Mouse (Mus musculus) limb, embryonic 14.5 days (tissue): ENCODE measurements around the gene Unc5b. TPM values are rescaled to one million over a fixed set of nuclear protein-coding genes. Genes with fewer than 3 reads are reported as not detected.

Source experiments
- ATAC-seq: fragments of 200-750 bp; cut with Nextera tagmentation; 2 replicates; pipeline ENCODE4 v1.8.0; 2017; ENCODE audit warnings: low read depth, moderate number of reproducible peaks, moderate TSS enrichment; ENCODE audit not compliant: low FRiP score
- DNase-seq: peaks from one replicate; pipeline ENCODE4 v3.0.0-alpha.2; 2015; ENCODE audit warnings: low spot score
- H3K27ac ChIP-seq: fragments of 300-500 bp; sonication (generic); replicated peaks from 2 replicates; pipeline ENCODE4 v1.5.1; 2014; ENCODE audit warnings: low read depth, mild to moderate bottlenecking, low read length, moderate library complexity, mixed read lengths
- H3K27me3 ChIP-seq: fragments of 300-500 bp; sonication (generic); 2 replicates; pipeline ENCODE4 v1.6.1; 2014; ENCODE audit warnings: low read length, mixed read lengths; ENCODE audit not compliant: control insufficient read depth, insufficient read depth
- H3K36me3 ChIP-seq: fragments of 300-500 bp; sonication (generic); 2 replicates; pipeline ENCODE4 v1.6.1; 2014; ENCODE audit warnings: mild to moderate bottlenecking, low read length, moderate library complexity, mixed read lengths; ENCODE audit not compliant: control insufficient read depth, insufficient read depth
- H3K4me1 ChIP-seq: fragments of 300-500 bp; sonication (generic); 2 replicates; pipeline ENCODE4 v1.6.1; 2014; ENCODE audit warnings: antibody characterized with exemption, low read length, mixed read lengths; ENCODE audit not compliant: control insufficient read depth, insufficient read depth
- H3K4me2 ChIP-seq: fragments of 300-500 bp; sonication (generic); replicated peaks from 2 replicates; pipeline ENCODE4 v1.6.1; 2014; ENCODE audit warnings: low read depth, mild to moderate bottlenecking, low read length, moderate library complexity; ENCODE audit not compliant: severe bottlenecking
- H3K4me3 ChIP-seq: fragments of 300-500 bp; sonication (generic); replicated peaks from 2 replicates; pipeline ENCODE4 v1.5.1; 2014; ENCODE audit warnings: low read length
- H3K9ac ChIP-seq: fragments of 300-500 bp; sonication (generic); 2 replicates; pipeline ENCODE4 v1.6.1; 2014; ENCODE audit warnings: mild to moderate bottlenecking, low read depth, low read length, moderate library complexity; ENCODE audit not compliant: severe bottlenecking
- H3K9me3 ChIP-seq: fragments of 300-500 bp; sonication (generic); 2 replicates; pipeline ENCODE4 v1.6.1; 2016; ENCODE audit warnings: low read length; ENCODE audit not compliant: control insufficient read depth
- POLR2A ChIP-seq: fragments of 200-500 bp; IDR thresholded peaks from 2 replicates; pipeline ENCODE4 v1.8.0; 2012; ENCODE audit warnings: inconsistent platforms, mild to moderate bottlenecking, moderate library complexity, borderline replicate concordance; ENCODE audit not compliant: insufficient read depth, insufficient read length; ENCODE audit errors: extremely low read depth
- WGBS: fragments of 180-500 bp; shearing (Covaris S2); extraction: QIAGEN DNeasy Blood & Tissue Kit; methylation state at CpG from one replicate; pipeline ENCODE4 v1.1.7; 2014; 5-methylcytosine and 5-hydroxymethylcytosine counted together
- polyA plus RNA-seq, 2 experiments: library from polyadenylated mRNA; depleted of rRNA in 1 of 2; stranded (reverse) in 1 of 2; unstranded in 1 of 2; fragments of >200 nt; fragmentation: Nextera tagmentation in 1 of 2; extraction: Ambion mirVana in 1 of 2; gene quantifications; 2 replicates each; pipeline versions ENCODE4 v1.2.1 to v1.2.3; 2012 to 2014

Gene Unc5b
- polyA plus RNA-seq, 2 experiments: 6.2 to 21.8 TPM

DNA sequence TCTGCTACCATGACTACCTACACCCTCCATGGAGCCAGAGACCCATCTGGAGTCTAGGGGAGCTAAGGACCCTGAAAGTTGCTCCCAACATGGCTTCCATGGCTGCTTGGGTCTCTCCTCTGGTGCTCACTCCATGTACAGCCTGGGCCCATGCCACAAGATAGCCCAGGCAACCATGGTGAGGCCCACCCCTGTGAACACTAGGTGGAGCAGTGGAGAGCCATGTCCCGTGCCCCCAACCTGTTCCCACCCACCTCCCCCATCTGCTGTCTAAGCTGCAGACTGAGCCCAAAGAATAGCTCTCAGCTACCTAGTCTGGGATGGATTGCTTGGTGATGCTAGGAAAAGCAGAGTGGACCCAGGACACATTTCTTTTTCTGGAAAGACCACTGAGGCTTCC lies 108.0 kb downstream of the Unc5b start:
- Histone ChIP-seq H3K4me3 (no peak overlapping the region), H3K27ac (no peak overlapping the region), H3K9ac (no peak overlapping the region), H3K4me2 (no peak overlapping the region), H3K27me3 (no peaks in the 10 kb centered on the region), H3K36me3 (peaks cover 5% of the 10 kb centered on the region; the same call in 1 of the 2 replicates), H3K9me3 (no peaks in the 10 kb centered on the region), H3K4me1 (0 out of 2 replicates have a peak, but pooled peaks cover 4% of the 10 kb centered on the region)
- no peak for ATAC-seq
- WGBS: 45% methylated on average over 1 of the region's 1 CpGs
- no peak for DNase-seq
- no peak for TF ChIP-seq POLR2A

DNA sequence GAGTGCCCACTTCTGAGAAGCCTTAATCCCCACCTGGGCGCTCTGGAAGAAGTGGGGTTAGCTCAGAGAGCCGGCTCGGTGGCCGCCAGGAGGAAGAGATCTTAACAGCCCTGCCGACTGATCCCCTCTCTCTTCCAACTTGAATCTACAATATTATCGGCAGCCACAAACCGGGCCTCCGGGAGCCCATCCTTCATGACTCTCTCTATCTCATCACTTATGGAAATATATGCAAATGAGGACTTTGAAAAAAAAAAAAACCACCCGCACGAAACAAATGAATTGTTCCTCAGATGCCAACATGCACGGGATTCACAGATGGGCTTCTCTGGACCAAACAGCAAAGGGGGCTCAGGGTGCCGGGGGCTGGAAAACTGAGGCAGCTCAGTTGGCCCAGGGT lies 109.7 kb downstream of the Unc5b start:
- WGBS: 72% methylated on average over 12 of the region's 12 CpGs
- no peak overlapping the region for H3K4me3 ChIP-seq
- H3K36me3 ChIP-seq: peaks cover 5% of the 10 kb centered on the region; the same call in 1 of the 2 replicates
- DNase-seq (no peak), ATAC-seq (no peak)
- no peaks in the 10 kb centered on the region for H3K9me3 ChIP-seq
- H3K27ac ChIP-seq: no peak overlapping the region
- no peaks in the 10 kb centered on the region for H3K27me3 ChIP-seq
- no peak for TF ChIP-seq POLR2A
- no peaks in the 10 kb centered on the region for H3K4me1 ChIP-seq
- H3K9ac ChIP-seq: no peak overlapping the region
- H3K4me2 ChIP-seq: no peak overlapping the region

DNA sequence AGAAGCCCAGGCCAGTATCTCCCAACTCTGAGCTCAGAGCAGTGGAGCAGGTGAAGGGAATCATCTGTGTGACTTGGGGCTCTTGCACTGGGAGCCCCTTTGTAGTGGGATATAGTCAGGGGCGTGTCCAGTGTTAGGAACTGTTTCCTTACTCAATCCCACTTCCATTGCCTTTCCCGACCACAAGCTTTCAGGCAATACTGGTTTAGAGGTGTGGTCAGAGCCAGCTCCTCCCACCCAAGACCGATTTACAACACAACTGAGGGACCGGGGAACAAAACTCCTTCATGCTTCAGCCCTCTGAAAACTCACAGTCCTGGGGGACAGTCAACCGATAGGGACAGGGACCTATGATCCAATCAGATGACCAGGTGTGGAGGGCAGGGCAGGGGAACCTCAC lies 110.9 kb downstream of the Unc5b start:
- Histone ChIP-seq H3K4me2 (no peak overlapping the region), H3K4me3 (no peak overlapping the region), H3K27ac (no peak overlapping the region), H3K27me3 (no peaks in the 10 kb centered on the region), H3K9ac (no peak overlapping the region), H3K9me3 (no peaks in the 10 kb centered on the region), H3K4me1 (no peaks in the 10 kb centered on the region), H3K36me3 (peaks cover 11% of the 10 kb centered on the region)
- ATAC-seq: no peak
- 79% methylated on average over 5 of the region's 5 CpGs for WGBS
- no peak for TF ChIP-seq POLR2A
- DNase-seq: no peak

DNA sequence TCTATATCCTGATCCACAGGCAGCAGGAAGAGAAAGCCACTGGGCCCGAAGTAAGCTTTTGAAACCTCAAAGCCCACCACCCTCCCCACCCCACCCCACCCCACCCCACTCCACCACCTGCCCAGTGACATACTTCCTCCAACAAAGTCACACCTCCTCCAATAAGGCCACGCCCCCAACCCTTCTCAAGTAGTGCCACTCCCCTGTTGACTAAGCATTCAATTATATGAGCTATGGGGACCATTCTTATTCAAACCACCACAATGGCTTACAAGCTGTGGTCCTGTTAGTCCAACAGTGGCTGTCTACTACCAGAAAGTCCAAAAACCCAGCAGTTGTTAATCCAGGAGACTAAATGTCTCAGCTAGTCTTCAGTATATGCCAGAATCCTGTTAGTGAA lies 112.9 kb downstream of the Unc5b start:
- peaks cover 11% of the 10 kb centered on the region for H3K9me3 ChIP-seq
- H3K27me3 ChIP-seq: no peaks in the 10 kb centered on the region
- H3K27ac ChIP-seq: no peak overlapping the region
- peaks cover 14% of the 10 kb centered on the region for H3K36me3 ChIP-seq
- H3K4me1 ChIP-seq: no peaks in the 10 kb centered on the region
- DNase-seq (no peak), ATAC-seq (no peak)
- no peak for TF ChIP-seq POLR2A
- no peak overlapping the region for H3K4me3 ChIP-seq
- H3K4me2 ChIP-seq: no peak overlapping the region
- WGBS: 84% methylated on average over 2 of the region's 2 CpGs
- no peak overlapping the region for H3K9ac ChIP-seq

DNA sequence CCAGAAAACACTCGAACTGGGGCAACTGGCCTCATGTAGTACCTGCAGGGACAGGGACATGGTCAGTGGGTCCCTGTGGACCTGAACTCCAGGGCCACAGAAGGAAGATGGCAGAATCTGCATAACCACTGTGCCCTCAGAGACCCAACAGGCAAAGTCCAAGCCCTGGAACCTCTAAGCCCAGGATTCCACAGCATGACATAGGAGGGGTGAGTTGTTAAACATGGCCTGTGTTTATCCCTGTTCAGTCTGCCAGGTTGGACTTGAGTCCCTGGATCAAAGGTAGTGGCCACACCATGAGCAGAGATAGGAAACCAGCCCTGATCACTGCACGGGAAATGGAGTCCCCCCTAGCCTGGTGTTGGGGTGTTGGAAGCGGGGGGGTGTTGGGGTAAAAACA lies 114.9 kb downstream of the Unc5b start:
- no peak overlapping the region for H3K4me2 ChIP-seq

More for the DNA sequence above, 114.9 kb downstream of the Unc5b start:
- ATAC-seq (no peak), DNase-seq (no peak)
- H3K4me1 ChIP-seq: no peaks in the 10 kb centered on the region
- peaks cover 14% of the 10 kb centered on the region for H3K36me3 ChIP-seq
- H3K27me3 ChIP-seq: no peaks in the 10 kb centered on the region
- H3K9ac ChIP-seq: no peak overlapping the region
- H3K9me3 ChIP-seq: peaks cover 11% of the 10 kb centered on the region
- no peak overlapping the region for H3K27ac ChIP-seq
- H3K4me3 ChIP-seq: no peak overlapping the region
- no peak for TF ChIP-seq POLR2A
- 91% methylated on average over 3 of the region's 3 CpGs for WGBS

Other genes starting within 250 kb of the Unc5b start
- 1.5 and 2.7 TPM in 2 replicates for gene Cdh23, start 135.1 kb downstream of the Unc5b start, polyA plus RNA-seq (2012; rRNA removed)
- gene Cdh23, start 135.1 kb downstream of the Unc5b start, polyA plus RNA-seq (2014; fragmentation: Nextera tagmentation; extraction: Ambion mirVana): 0.73 and 2.2 TPM in 2 replicates
- gene Slc29a3, start 78.8 kb downstream of the Unc5b start, polyA plus RNA-seq (2012; rRNA removed): 10.0 and 13.7 TPM in 2 replicates
- 10.4 and 10.6 TPM in 2 replicates for gene Slc29a3, start 78.8 kb downstream of the Unc5b start, polyA plus RNA-seq (2014; fragmentation: Nextera tagmentation; extraction: Ambion mirVana)